Mouse (Mus musculus) frontal cortex, postnatal 36 days (tissue): ENCODE measurements at regions not wholly inside any gene's neighbourhood (a gene's known extent, or its start where the extent isn't known, plus 50 kb on each side); places are given as distances from the start of the nearest gene placed in this dataset.

ENCODE experiments used
- DNase-seq, 2 experiments: peaks; one replicate each; pipeline ENCODE4 v3.0.0; 2022; ENCODE audit warnings: low spot score in 2 of 2

DNA sequence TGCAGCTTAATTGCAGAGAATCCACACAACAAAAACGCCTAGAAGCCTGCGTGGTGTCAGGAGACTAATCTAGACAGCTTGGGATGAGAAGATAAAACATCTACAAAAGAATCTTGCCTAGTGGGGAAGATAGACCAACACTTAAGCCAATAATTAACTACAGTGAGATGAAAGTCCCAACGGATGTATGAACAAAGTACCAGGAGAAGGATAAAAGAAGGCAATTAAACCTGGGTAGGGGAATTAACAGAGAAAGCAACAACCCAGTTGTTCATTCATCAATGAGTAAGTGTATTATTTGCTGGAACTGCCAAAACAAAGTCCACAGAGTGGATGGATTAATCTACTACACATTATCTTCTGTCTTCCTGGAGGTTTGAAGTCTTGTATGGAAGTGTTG is 99.8 kb downstream of the Olfm4 start:
- no peak for DNase-seq

DNA sequence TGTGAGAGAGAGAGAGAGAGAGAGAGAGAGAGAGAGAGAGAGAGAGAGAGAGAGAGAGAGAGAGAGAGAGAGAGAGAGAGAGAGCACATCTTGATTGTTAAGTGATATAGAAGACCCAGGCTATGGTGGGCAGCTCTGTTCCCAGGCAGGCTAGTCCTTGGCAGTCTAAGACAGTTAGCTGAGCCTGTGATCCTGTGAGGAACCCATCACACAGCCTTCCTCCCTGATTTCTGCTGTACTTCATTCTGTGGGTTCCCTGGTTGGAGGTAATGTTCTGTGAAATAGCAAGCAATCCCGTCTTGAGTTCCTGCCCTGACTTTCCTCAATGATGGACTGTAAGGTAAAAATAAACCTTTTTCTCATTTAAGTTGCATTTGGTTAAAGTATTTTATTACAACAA is 113.4 kb downstream of the Olfm4 start:
- no peak for DNase-seq

DNA sequence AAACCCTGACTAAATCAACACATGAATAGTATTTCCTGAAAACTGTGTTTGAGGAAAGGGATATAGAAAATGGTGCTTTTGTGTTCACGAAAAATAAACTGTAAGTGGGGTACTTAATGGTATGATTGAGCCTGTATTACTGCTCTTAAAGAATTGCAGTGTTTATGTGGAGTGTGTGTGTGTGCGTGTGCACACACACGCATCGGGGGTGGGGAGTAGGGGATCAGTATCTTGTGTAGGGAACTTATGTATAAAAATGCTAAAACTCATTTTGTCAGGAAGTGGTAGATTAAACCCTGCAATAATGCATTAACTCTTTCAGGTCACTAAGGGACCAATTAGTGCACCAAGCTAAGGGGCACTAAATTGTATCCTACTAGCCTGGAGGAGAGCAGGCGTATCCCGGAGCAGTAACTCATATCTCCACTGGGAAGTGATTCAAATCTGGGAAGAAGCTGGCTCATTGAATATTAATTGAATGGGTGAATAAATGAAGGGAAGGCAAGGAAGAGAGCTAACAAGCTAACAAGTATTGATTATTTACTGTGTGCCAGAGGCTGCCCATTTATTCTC is 129.3 kb downstream of the Olfm4 start:
- DNase-seq: no peak

- DNase-seq: no peak
These were observed 130.4 kb downstream of the Olfm4 start for GRCm38 (mm10) chr14:80114326-80114725.

DNA sequence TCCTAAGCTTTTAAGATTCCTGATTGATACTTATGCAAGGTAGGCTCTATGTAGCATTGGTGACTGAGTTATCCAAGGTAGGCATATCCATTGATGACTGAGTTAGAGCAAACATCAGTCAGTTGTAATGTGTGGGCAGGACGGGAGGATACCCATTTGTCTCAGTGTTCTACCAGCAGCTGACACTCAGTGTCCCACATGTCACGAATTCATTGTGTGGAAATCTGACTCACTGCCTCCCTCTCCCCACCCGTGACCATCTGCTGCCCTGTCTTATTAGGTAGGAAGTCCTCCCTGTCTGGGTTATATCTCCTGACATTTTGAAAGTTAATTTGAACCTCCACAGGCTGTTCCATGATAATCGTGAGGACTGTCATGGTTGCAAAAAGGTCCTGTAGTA is 141.3 kb downstream of the Olfm4 start:
- DNase-seq: no peak

DNA sequence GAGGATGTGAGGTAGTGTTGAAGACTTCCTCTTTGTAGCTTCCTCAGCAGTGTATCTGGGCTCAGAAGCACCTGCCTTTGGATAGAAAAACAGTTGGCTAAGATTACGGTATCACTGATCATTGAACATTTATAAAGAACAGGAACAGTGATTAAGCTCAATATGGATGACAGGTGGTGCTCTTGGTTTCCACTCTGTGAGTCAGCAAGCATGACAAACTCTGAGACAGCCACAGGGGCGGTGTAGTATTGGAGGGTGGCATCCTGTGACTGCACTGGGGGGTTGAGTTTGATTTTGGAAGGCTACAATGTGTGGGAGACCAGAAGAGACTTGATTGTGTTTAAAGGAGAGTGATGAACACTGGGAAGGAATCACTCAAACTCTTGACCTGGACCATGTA is 144.3 kb downstream of the Olfm4 start:
- DNase-seq: no peak

GRCm38 (mm10) chr14:80137541-80137940 is 153.7 kb downstream of the Olfm4 start:
- DNase-seq: no peak

DNA sequence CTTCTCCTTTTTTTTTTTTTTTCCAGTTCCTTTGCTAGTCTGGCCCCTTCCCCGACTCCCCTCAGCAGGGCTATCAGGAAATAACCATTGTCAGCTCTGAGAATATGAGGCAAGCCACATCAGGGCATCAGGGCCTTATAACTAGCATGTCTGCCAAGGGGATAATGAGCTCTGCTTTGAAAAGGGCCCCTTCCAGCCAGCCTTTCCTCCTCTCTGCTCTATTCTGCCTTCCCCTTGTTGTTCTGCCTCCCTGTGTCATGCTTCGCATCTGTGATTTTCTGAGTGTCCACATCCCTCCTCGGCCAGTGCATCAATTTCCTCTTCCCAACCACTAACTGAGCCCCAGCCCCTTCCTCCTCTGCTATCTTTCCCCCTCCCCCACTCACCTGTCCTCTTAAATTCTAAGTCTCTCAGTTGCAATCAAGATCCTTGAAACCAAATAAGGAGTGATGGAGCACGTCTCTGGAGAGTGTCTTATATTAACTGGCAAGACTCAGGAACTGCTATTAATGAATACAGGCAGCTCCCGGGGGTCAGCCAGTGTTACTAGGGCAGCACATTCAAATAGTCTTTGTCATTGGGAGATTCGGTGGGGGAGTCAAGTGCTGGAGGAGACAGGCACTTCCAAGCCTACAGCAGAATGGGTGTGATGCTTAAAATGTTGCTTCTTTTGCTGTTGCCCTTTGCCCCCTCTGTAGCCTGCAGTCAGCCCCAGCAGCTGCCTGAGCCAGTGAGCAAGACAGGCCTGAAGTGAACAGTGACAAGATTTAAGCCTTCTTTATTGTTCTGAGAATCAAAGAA is 155.3 kb downstream of the Olfm4 start:
- DNase-seq: no peak

DNA sequence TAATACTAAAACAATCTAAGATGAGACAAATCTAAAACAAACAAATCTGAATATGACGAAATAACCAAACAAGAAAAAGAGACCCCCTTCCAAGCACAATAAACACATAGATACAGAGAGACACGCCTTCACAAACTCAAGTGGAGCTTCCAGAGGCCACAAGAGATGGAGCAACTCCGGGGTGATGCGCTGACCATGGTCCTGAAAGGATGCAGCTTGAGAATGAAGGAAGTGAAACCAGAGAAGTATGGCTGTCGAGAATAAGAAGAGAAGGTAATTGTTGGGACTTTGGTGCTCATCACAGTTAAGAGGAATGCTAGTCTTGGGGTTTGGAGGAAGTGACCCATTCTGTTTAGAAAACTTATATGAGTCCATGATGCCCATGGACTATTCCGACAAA is 173.1 kb downstream of the Olfm4 start:
- DNase-seq: no peak

- DNase-seq: no peak
These were observed 185.3 kb downstream of the Olfm4 start for GRCm38 (mm10) chr14:80169211-80169610.

GRCm38 (mm10) chr14:80170450-80171180 is 186.7 kb downstream of the Olfm4 start:
- no peak for DNase-seq

DNA sequence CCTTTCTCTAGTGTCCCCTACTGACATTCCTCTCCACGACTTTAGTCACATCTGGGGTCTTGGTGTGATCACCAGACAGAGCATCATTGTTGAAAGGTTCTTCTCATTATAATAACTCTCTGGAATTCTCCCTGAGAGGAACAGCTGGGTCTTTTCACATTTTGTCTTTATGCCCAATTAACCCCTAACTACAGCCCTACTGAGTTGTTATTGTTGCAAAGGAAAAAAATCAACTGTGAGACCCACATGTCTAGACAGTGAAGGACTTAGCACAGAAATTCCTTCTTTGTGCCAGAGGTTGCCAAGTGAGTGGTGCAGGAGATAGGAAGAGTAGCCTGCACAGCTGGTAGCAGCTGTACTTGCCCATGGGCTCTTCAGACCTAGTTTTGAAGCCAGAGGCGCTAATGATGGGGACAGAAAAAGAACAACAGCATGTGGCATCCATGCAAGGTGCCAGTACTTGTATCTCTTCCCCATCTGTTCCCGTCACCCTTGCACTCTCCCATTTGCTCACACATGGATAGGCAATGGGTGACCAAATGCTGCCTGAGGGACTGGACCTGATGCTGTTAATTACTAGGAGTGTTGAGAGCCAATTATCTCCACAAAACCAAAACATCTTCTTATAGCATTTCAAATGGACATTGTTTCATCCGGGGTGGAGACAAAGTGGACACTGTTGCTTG is 189.1 kb downstream of the Olfm4 start:
- no peak for DNase-seq

- DNase-seq: no peak
These were observed 192.6 kb downstream of the Olfm4 start for GRCm38 (mm10) chr14:80176464-80176863.

- no peak for DNase-seq
These were observed 211.2 kb downstream of the Olfm4 start for GRCm38 (mm10) chr14:80195041-80195440.

DNA sequence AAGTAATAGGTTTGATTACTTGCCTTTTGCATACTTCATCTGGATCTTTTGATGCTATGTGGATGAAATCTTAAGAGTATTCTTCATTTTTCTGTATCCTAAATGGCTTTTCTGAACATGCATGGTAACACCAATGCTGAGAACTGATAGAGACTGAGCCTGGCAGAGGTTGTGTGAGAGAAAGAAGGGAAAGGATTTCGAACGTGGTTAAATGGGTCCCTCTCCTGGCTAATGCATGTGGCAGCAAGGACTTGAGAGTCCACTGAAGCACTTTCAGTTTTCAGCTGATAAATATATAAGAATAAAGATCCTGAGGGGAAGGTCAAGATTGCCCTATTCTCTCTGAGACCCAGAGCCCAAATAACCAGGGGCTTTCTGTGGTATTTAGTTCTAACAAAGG is 229.0 kb downstream of the Olfm4 start:
- DNase-seq: peak; percentile 26 to 59

- no peak for DNase-seq
These were observed 229.8 kb downstream of the Olfm4 start for GRCm38 (mm10) chr14:80213666-80214065.

GRCm38 (mm10) chr14:80215960-80216552 is 232.2 kb downstream of the Olfm4 start:
- DNase-seq: peak; percentile 44 to 52

DNA sequence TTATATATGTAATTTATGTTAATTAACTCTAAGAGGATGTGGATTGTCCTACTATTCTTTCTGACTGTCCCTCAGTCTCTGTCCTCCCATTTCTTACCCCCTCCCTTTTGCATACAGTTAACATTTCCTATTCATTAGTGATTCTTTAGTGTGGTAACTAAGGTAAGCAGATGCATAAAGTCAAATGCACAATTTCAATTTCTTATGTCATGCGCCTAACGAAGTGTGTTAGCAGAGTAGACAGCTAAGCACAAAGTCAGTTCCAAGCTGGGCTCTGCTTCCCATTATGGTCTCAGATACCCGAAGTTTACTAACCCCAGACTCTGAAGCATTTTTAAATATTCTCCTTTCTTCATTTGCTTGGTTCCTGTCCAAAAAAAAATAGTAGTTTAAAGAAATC is 248.2 kb downstream of the Olfm4 start:
- DNase-seq: no peak

DNA sequence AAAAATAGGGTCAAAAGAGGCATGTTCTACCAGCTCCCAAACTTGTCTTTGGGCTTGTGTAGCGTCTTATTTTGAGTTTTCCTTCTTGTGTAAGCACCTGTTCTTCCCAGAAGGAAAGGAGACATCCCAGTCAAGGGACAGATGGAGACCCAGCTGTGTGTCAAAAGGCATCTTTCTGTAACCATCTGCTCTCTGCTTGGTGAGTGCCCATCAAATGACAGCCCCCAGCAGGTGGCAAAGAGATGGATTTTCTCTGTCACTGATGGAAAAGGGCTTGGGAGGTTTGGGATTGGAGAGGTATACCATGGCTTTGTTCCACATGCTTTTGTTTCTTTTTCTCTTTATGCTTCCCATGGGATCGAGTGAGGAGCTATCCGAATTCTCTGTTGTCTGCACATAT is 249.1 kb downstream of the Olfm4 start:
- DNase-seq: no peak

DNA sequence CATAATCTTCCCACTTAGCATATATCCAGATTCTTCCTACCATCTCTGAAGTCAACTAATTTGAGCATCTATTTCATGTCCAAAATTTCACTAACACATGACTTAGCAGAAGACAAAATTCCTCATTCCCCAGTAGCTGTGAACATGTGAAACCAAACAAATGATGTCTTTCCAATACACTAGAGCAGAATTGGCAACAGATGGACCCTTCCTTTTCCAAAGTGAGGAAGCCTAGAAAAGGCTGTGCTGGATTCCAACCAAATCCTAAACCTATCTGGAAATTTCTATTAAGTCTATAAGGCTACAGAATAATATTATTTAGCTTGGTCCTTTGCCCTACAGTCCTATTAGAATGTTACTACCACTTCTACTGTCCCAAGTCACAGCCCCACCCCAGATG is 253.3 kb downstream of the Olfm4 start:
- DNase-seq: no peak

GRCm38 (mm10) chr14:80237552-80237951 is 253.7 kb downstream of the Olfm4 start:
- DNase-seq: peak in 1 of 2 experiments; percentile 60
